Mouse (Mus musculus): ENCODE measurements around the gene Hoxd1.

GRCm38 (mm10) chr2:74748436-74748995, 14.3 kb upstream of the Hoxd1 start:
- no peak for TF ChIP-seq CTCF (IDR thresholded peaks at IDR 0.05; ENCODE audit: borderline replicate concordance, control insufficient read depth, extremely low read depth, insufficient read depth, low read length, poor library complexity)
- no peak for TF ChIP-seq POLR2A (IDR thresholded peaks at IDR 0.05; ENCODE audit: control insufficient read depth, extremely low read depth, insufficient read depth, low read length, poor library complexity)

All from thymus, adult 2 months (tissue).